Mouse (Mus musculus): Measurements from ENCODE around the gene Epb41l1. TPM values are rescaled to one million over a fixed set of nuclear protein-coding genes. Genes with fewer than 3 reads are reported as not detected.

The Epb41l1 gene
- total and polyA plus RNA-seq, 3 experiments: 7.3 to 8.2 (median 7.6) TPM

DNA sequence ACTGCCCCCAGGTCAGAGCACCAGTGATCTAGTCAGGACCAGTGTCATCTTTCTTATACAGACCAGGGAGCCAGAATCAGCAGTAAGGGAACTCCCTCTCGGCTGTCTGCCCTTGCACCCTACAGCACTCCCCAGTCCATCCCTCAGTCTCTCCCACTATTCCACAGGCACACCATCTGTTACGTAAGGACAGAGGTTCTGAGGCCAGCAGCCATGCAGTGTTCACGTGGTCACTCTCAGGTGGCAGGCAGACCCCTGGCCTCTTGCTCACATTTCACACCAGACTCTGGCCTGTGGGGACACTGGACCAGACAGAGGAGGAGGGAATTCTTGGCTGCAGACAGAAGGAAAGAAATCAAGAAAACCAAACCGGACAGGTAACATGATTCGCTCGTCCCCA lies 150.8 kb downstream of the Epb41l1 start:
- Histone ChIP-seq H3K4me1 (ENCODE audit: control insufficient read depth, insufficient read depth, low read length) (no peaks in the 10 kb centered on the region), H3K9ac (ENCODE audit: low read depth, low read length) (no peak overlapping the region), H3K27me3 (ENCODE audit: control insufficient read depth, insufficient read depth, low read length) (no peaks in the 10 kb centered on the region), H3K36me3 (ENCODE audit: control insufficient read depth, insufficient read depth, low read length) (no peaks in the 10 kb centered on the region), H3K4me3 (no peak overlapping the region), H3K79me2 (replicated peaks; ENCODE audit: control insufficient read depth, insufficient read depth, low read length) (no peaks in the 10 kb centered on the region), H3K27ac (no peak overlapping the region)
- TF ChIP-seq POLR2A (IDR thresholded peaks at IDR 0.05; ENCODE audit: insufficient read depth, low read depth, low read length): no peak
- TF ChIP-seq CTCF (IDR thresholded peaks at IDR 0.05): no peak
- TF ChIP-seq EP300 (IDR thresholded peaks at IDR 0.05; ENCODE audit: insufficient read depth, low read depth, low read length): no peak
- WGBS: 84% methylated on average over 6 of the region's 6 CpGs
- DNase-seq: no peak
- intact Hi-C loops (cut with DNase I): no loop called here

DNA sequence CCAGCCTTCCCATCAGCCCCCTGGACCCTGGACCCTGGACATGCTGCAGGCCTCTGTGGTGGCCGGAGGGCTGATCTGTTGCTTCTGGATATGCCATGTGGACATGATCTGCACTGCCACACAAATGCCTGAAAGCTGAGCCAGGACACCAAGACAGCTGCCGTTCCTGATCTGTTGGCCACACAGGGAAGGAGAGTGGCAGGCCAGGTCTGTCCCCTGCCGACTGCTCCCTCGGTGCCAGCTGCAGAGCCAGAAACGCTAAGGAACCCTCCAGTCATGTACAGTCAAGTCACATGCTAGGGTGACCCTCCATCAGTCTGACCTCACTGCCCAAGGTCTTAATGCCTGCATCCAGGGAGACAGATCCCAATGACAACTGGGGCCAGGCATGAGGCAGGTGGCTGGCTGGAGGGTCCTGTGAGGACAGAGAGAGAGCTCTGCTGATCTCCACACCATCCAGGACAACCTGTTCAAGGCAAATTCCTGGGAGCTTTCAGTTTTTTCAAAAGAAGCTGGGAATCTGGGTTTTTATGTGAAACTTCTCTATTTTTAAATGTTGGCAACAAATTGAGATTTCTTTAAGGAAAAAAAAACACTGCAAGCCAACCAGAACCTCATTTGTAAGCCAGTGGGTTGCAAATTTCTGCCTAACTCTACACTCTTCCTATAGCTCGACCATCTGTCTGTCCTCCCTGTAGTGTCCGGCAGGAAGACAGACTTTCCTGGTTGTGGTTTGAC lies 156.3 kb downstream of the Epb41l1 start:
- TF ChIP-seq POLR2A (IDR thresholded peaks at IDR 0.05; ENCODE audit: insufficient read depth, low read depth, low read length): no peak
- TF ChIP-seq EP300 (IDR thresholded peaks at IDR 0.05; ENCODE audit: insufficient read depth, low read depth, low read length): no peak
- no peak for TF ChIP-seq CTCF (IDR thresholded peaks at IDR 0.05)
- Histone ChIP-seq H3K36me3 (ENCODE audit: control insufficient read depth, insufficient read depth, low read length) (no peaks in the 10 kb centered on the region), H3K27ac (no peak overlapping the region), H3K4me3 (no peak overlapping the region), H3K9ac (ENCODE audit: low read depth, low read length) (no peak overlapping the region), H3K27me3 (ENCODE audit: control insufficient read depth, insufficient read depth, low read length) (no peaks in the 10 kb centered on the region), H3K79me2 (replicated peaks; ENCODE audit: control insufficient read depth, insufficient read depth, low read length) (no peaks in the 10 kb centered on the region), H3K4me1 (ENCODE audit: control insufficient read depth, insufficient read depth, low read length) (no peaks in the 10 kb centered on the region)
- DNase-seq: no peak
- 76% methylated on average over 7 of the region's 7 CpGs for WGBS
- intact Hi-C loops (cut with DNase I): no loop called here

DNA sequence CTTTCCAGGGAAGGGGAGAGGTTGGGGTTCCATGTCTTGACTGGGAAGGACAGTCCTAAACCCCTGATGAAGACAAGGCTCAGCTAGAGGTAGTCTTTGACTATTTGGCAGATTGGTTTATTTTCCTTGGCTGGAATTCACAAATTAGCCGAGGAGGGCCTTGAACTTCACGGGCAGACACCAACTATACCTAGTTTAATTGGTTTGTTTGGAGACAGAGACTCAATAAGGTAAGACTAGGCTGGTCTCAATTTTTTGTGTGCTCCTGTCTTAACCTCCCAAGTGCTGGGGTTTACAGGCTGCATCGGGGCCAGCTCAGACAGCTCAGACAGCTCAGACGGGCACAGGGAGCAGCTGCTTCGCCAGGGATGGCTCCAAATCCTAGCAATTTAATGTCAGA lies 159.8 kb downstream of the Epb41l1 start:
- Histone ChIP-seq H3K27me3 (ENCODE audit: control insufficient read depth, insufficient read depth, low read length) (no peaks in the 10 kb centered on the region), H3K9ac (ENCODE audit: low read depth, low read length) (no peak overlapping the region), H3K36me3 (ENCODE audit: control insufficient read depth, insufficient read depth, low read length) (no peaks in the 10 kb centered on the region), H3K4me1 (ENCODE audit: control insufficient read depth, insufficient read depth, low read length) (peaks cover 3% of the 10 kb centered on the region; the same call in 1 of the 2 replicates), H3K4me3 (no peak overlapping the region), H3K27ac (no peak overlapping the region), H3K79me2 (replicated peaks; ENCODE audit: control insufficient read depth, insufficient read depth, low read length) (no peaks in the 10 kb centered on the region)
- DNase-seq: no peak
- TF ChIP-seq POLR2A (IDR thresholded peaks at IDR 0.05; ENCODE audit: insufficient read depth, low read depth, low read length) (no peak), CTCF (IDR thresholded peaks at IDR 0.05) (no peak), EP300 (IDR thresholded peaks at IDR 0.05; ENCODE audit: insufficient read depth, low read depth, low read length) (no peak)
- intact Hi-C loops (cut with DNase I): no loop called here
- WGBS: 73% methylated on average over 5 of the region's 5 CpGs

DNA sequence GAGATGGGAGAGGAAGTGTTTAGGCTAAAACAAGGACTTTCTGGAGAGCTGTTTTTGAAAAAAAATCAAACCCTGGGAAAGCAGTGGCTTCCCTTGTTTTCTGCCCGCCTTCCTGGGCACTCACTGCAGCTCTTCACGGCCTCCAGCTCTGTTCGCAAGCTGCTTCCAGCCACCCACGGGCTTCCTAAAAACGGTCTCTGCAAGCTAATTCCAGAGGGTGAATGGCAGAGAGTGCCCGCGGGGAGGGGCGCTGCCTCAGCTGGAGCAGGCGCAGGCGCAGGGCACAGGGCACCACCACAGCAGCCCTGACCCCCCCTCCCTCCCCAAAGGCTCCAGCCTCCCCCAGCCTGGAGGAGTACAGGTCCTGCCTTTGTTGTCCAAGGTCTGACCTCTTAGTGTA lies 160.5 kb downstream of the Epb41l1 start:
- H3K27me3 ChIP-seq (ENCODE audit: control insufficient read depth, insufficient read depth, low read length): no peaks in the 10 kb centered on the region
- intact Hi-C loops (cut with DNase I): no loop called here
- no peak for TF ChIP-seq POLR2A (IDR thresholded peaks at IDR 0.05; ENCODE audit: insufficient read depth, low read depth, low read length)
- no peak for TF ChIP-seq EP300 (IDR thresholded peaks at IDR 0.05; ENCODE audit: insufficient read depth, low read depth, low read length)
- TF ChIP-seq CTCF (IDR thresholded peaks at IDR 0.05): no peak
- no peak overlapping the region for H3K9ac ChIP-seq (ENCODE audit: low read depth, low read length)
- H3K4me3 ChIP-seq: no peak overlapping the region
- peaks cover 3% of the 10 kb centered on the region; the same call in 1 of the 2 replicates for H3K4me1 ChIP-seq (ENCODE audit: control insufficient read depth, insufficient read depth, low read length)
- DNase-seq: no peak
- H3K36me3 ChIP-seq (ENCODE audit: control insufficient read depth, insufficient read depth, low read length): no peaks in the 10 kb centered on the region
- WGBS: 48% methylated on average over 10 of the region's 10 CpGs
- no peaks in the 10 kb centered on the region for H3K79me2 ChIP-seq (replicated peaks; ENCODE audit: control insufficient read depth, insufficient read depth, low read length)
- no peak overlapping the region for H3K27ac ChIP-seq

DNA sequence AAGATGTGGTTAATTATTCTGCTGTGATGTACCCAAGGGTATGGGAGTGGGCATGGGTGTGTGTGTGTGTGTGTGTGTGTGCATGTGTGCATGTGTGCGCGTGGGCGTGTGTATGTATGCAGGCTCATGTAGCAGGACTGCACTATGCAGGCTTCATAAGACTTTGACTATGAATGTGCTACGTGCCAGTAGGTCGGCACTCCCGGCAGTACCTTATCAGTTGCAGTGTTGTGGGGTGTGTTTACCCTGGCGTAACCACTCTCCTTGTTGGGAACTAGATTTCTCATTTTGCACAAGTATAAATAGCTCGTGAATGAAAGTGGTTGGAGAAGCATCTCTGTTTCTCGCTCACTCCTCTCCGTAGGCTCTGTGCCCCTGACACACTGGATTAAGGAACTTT lies 162.2 kb downstream of the Epb41l1 start:
- H3K9ac ChIP-seq (ENCODE audit: low read depth, low read length): no peak overlapping the region
- no peak overlapping the region for H3K4me3 ChIP-seq
- no peaks in the 10 kb centered on the region for H3K27me3 ChIP-seq (ENCODE audit: control insufficient read depth, insufficient read depth, low read length)
- H3K4me1 ChIP-seq (ENCODE audit: control insufficient read depth, insufficient read depth, low read length): peaks cover 3% of the 10 kb centered on the region; the same call in 1 of the 2 replicates
- 43% methylated on average over 10 of the region's 10 CpGs for WGBS
- peak overlapping the region; percentile 78 for H3K27ac ChIP-seq
- no peaks in the 10 kb centered on the region for H3K79me2 ChIP-seq (replicated peaks; ENCODE audit: control insufficient read depth, insufficient read depth, low read length)
- H3K36me3 ChIP-seq (ENCODE audit: control insufficient read depth, insufficient read depth, low read length): no peaks in the 10 kb centered on the region
- peak in 1 of 2 experiments; percentile 45 for DNase-seq
- intact Hi-C loops (cut with DNase I): no loop called here
- TF ChIP-seq POLR2A (IDR thresholded peaks at IDR 0.05; ENCODE audit: insufficient read depth, low read depth, low read length) (0 out of 2 replicates have a peak, but pooled peaks have one; percentile 12), EP300 (IDR thresholded peaks at IDR 0.05; ENCODE audit: insufficient read depth, low read depth, low read length) (no peak)

DNA sequence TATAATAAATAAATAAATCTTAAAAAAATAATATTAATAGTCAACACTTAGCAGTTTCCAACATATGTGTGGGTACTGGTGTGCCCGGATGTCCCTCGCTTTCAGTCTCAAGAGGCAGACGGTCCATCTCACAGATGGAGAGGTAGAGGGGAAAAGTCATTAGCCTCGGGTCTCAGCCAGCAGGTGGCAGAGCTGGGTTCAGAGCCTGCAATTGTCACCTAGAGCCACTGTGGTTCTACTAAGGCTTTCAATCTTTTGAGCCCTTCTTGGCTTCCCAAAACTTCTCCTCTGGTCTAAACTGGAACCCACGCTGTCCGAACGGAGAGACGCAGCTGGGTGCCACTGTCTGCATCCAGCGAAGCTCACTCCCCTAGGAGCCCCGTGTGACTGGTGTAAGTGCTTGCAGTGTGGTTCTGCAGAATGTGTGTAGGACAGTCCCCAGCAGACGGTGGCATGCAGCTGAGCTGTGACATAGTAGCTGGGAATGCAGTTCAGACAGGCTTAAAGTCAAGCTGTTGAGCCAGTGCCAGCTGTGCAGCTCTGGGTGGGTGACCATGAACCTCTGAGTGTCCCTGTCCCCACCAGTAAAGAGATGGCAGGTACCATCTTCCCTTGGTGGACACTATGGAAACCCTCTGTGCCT lies 163.6 kb downstream of the Epb41l1 start:
- intact Hi-C loops (cut with DNase I): loop anchor here (1.0 kb wide), 1 partner anchor 121 kb away; no protein-coding TSS in a partner anchor
- H3K36me3 ChIP-seq (ENCODE audit: control insufficient read depth, insufficient read depth, low read length): no peaks in the 10 kb centered on the region
- H3K4me1 ChIP-seq (ENCODE audit: control insufficient read depth, insufficient read depth, low read length): peaks cover 3% of the 10 kb centered on the region; the same call in 1 of the 2 replicates
- WGBS: 46% methylated on average over 11 of the region's 11 CpGs
- no peaks in the 10 kb centered on the region for H3K79me2 ChIP-seq (replicated peaks; ENCODE audit: control insufficient read depth, insufficient read depth, low read length)
- DNase-seq: peak; percentile 17 to 47
- no peak overlapping the region for H3K4me3 ChIP-seq
- H3K27me3 ChIP-seq (ENCODE audit: control insufficient read depth, insufficient read depth, low read length): no peaks in the 10 kb centered on the region
- TF ChIP-seq EP300 (IDR thresholded peaks at IDR 0.05; ENCODE audit: insufficient read depth, low read depth, low read length) (no peak), CTCF (IDR thresholded peaks at IDR 0.05) (peak; percentile 66)
- H3K27ac ChIP-seq: peak overlapping the region; percentile 78
- H3K9ac ChIP-seq (ENCODE audit: low read depth, low read length): no peak overlapping the region

All from heart, adult 2 months (tissue).